Comparison of ENCODE assay signal across 8 mouse cellular contexts in genomic region chr4:59437990-59438854, GRCm38 (mm10). TPM values are rescaled to one million over a fixed set of nuclear protein-coding genes. Genes with fewer than 3 reads are reported as not detected.
A peak's percentile ranks its signal among the peaks of the same experiment; 100 is the strongest.
DNase-seq lines count a peak whose midpoint lies in the region; ATAC-seq and TF ChIP-seq lines count a peak whose summit lies in the region.

Gene Susd1, minus strand, starts transcription at chr4:59438633.

- H3K27ac ChIP-seq in embryonic fibroblast, embryonic 13.5 days (ENCODE audit: insufficient read depth, low read length), result no peak within 1 kb of the TSS
- H3K27ac ChIP-seq in heart, embryonic 12.5 days (ENCODE audit: poor library complexity, severe bottlenecking), result peak within 1 kb of the TSS; percentile 22
- peak within 1 kb of the TSS; percentile 83 for H3K27ac ChIP-seq in kidney, embryonic 15.5 days
- H3K27ac ChIP-seq in liver, embryonic 11.5 days (ENCODE audit: low read depth, low read length), result peak within 1 kb of the TSS; percentile 91

- H3K27me3 ChIP-seq in heart, embryonic 12.5 days (replicated peaks), result no peaks in the 10 kb centered on the region
- H3K27me3 ChIP-seq in kidney, embryonic 15.5 days, result peaks cover 7% of the 10 kb centered on the region; the same call in 1 of the 2 replicates
- no peaks in the 10 kb centered on the region for H3K27me3 ChIP-seq in liver, embryonic 11.5 days (replicated peaks; ENCODE audit: control insufficient read depth, insufficient read depth, low read length)

- DNase-seq in cerebellum, postnatal 14 days, result peak; percentile 62 to 63
- no peak for DNase-seq in cerebellum, adult 11-12 months
- DNase-seq in liver, embryonic 11.5 days (ENCODE audit: low spot score), result peak; percentile 86
- DNase-seq in spleen, postnatal 4 days (ENCODE audit: low spot score in 2 of 2), result peak; percentile 81 to 91

- H3K36me3 ChIP-seq in heart, embryonic 12.5 days, result no peaks in the 10 kb centered on the region
- H3K36me3 ChIP-seq in kidney, embryonic 15.5 days, result no peaks in the 10 kb centered on the region
- no peaks in the 10 kb centered on the region for H3K36me3 ChIP-seq in liver, embryonic 11.5 days (ENCODE audit: control insufficient read depth, insufficient read depth, low read length)

- 0 out of 2 replicates have a peak, but pooled peaks have one; percentile 16 for TF ChIP-seq POLR2A in embryonic fibroblast, embryonic 13.5 days (IDR thresholded peaks at IDR 0.05; ENCODE audit: low read depth, low read length)

- ATAC-seq in heart, embryonic 12.5 days (ENCODE audit: insufficient number of reproducible peaks, low FRiP score), result peak; percentile 77
- peak; percentile 86 for ATAC-seq in kidney, embryonic 15.5 days (replicated peaks; ENCODE audit: low FRiP score)
- peak; percentile 87 for ATAC-seq in liver, embryonic 11.5 days (replicated peaks; ENCODE audit: low FRiP score)
- ATAC-seq in monocyte, adult 5-6 weeks (replicated peaks; ENCODE audit: insufficient number of reproducible peaks, low FRiP score, low TSS enrichment, poor library complexity, severe bottlenecking), result 0 out of 2 replicates have a peak, but pooled peaks have one; percentile 28

- H3K4me3 ChIP-seq in embryonic fibroblast, embryonic 13.5 days (ENCODE audit: insufficient read depth, low read length), result peak within 1 kb of the TSS; percentile 38
- H3K4me3 ChIP-seq in heart, embryonic 12.5 days, result peak within 1 kb of the TSS; percentile 64
- peak within 1 kb of the TSS; percentile 68 for H3K4me3 ChIP-seq in kidney, embryonic 15.5 days (replicated peaks)
- peak within 1 kb of the TSS; percentile 60 for H3K4me3 ChIP-seq in liver, embryonic 11.5 days (ENCODE audit: low read depth, low read length)

- H3K4me1 ChIP-seq in embryonic fibroblast, embryonic 13.5 days (ENCODE audit: control insufficient read depth, insufficient read depth, low read length), result no peaks in the 10 kb centered on the region
- peaks cover 11% of the 10 kb centered on the region for H3K4me1 ChIP-seq in heart, embryonic 12.5 days (replicated peaks)
- peaks cover 20% of the 10 kb centered on the region for H3K4me1 ChIP-seq in kidney, embryonic 15.5 days
- H3K4me1 ChIP-seq in liver, embryonic 11.5 days (replicated peaks; ENCODE audit: control insufficient read depth, insufficient read depth, low read length), result peaks cover 62% of the 10 kb centered on the region

- peak within 1 kb of the TSS; percentile 96 for H3K4me2 ChIP-seq in heart, embryonic 12.5 days
- H3K4me2 ChIP-seq in kidney, embryonic 15.5 days, result peak within 1 kb of the TSS; percentile 99
- peak within 1 kb of the TSS; percentile 96 for H3K4me2 ChIP-seq in liver, embryonic 11.5 days

- WGBS in heart, embryonic 12.5 days, result under 1% methylated on average over 75 of the region's 75 CpGs
- under 1% methylated on average over 75 of the region's 75 CpGs for WGBS in kidney, embryonic 15.5 days
- WGBS in liver, embryonic 11.5 days, result under 1% methylated on average over 71 of the region's 75 CpGs

- no peaks in the 10 kb centered on the region for H3K9me3 ChIP-seq in heart, embryonic 12.5 days (replicated peaks)
- no peaks in the 10 kb centered on the region for H3K9me3 ChIP-seq in kidney, embryonic 15.5 days (replicated peaks)
- H3K9me3 ChIP-seq in liver, embryonic 11.5 days (ENCODE audit: control insufficient read depth, low read length), result no peaks in the 10 kb centered on the region

- TF ChIP-seq CTCF in embryonic fibroblast, embryonic 13.5 days (IDR thresholded peaks at IDR 0.05; ENCODE audit: borderline replicate concordance, insufficient read depth, low read length), result no peak

- H3K9ac ChIP-seq in heart, embryonic 12.5 days, result peak within 1 kb of the TSS; percentile 77
- peak within 1 kb of the TSS; percentile 77 for H3K9ac ChIP-seq in kidney, embryonic 15.5 days
- H3K9ac ChIP-seq in liver, embryonic 11.5 days (ENCODE audit: low read depth, low read length), result peak within 1 kb of the TSS; percentile 80

RNA-seq across cellular contexts. Expression of gene Susd1, which starts in this region (rescaled TPM):
- polyA plus RNA-seq in embryonic fibroblast, embryonic 13.5 days (2011; ENCODE audit: insufficient read length, low read depth, missing spikeins), result 1.8 and 2.1 TPM in 2 replicates
- polyA plus RNA-seq in heart, embryonic 12.5 days (2016; fragmentation: Nextera tagmentation; extraction: Ambion mirVana), result 9.0 and 10.0 TPM in 2 replicates
- 10.1 and 10.2 TPM in 2 replicates for polyA plus RNA-seq in kidney, embryonic 15.5 days (2015; fragmentation: Nextera tagmentation; extraction: Ambion mirVana)
- 15.8 and 20.8 TPM in 2 replicates for polyA plus RNA-seq in liver, embryonic 11.5 days (2014; fragmentation: Nextera tagmentation; extraction: Ambion mirVana)
- 19.5 to 24.7 TPM (median 23.7 TPM) in 3 replicates for total RNA-seq in monocyte, adult 5-6 weeks (2017)

Comparison
In these comparisons a context has a peak if more than half of its experiments do, and no peak if none do; other contexts are left out.
1. ATAC-seq: peak in every context shown above with its lines; median percentile 87 in liver, embryonic 11.5 days; 86 in kidney, embryonic 15.5 days; 77 in heart, embryonic 12.5 days; 28 in monocyte, adult 5-6 weeks.